Mouse (Mus musculus): ENCODE data around the gene Tmcc1. TPM values are rescaled to one million over a fixed set of nuclear protein-coding genes. Genes with fewer than 3 reads are reported as not detected.
"Not testable (repeated sequence)": the region's sequence is repeated elsewhere in the genome, so short reads cannot be mapped to it uniquely, and the experiment has no call there.

Gene Tmcc1
- total and polyA plus RNA-seq, 2 experiments from 2014 or later: 11.8 to 40.9 TPM

DNA sequence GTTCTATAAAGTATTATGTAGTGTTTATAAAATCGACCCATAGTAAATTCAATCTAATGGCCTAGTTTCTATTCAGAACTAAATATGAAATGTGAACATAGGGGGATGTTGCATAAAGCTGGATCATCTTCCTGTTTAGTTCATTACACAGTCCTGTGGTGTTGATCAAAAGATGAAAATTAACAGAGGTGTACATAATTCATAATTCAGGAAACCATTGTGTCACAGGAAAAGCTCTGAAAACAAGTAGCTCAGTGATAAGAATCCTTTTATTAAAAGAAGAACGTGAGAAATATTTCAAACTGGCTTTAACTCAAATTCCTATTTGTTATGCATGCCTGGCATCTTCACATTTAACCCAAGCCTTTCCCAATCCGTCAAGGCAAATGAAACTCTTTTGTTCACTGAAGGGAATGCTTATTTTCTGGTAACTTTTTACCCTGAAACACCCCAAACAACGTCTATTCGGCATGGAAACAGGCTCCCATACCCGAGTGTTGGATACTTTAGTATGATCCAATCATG is 121.0 kb downstream of the Tmcc1 start:
- Histone ChIP-seq H3K4me1 (ENCODE audit: insufficient read depth, low read length) (peaks cover 10% of the 10 kb centered on the region), H3K9ac (replicated peaks; ENCODE audit: low read length, poor library complexity, severe bottlenecking) (no peak overlapping the region), H3K36me3 (ENCODE audit: insufficient read depth, low read length) (no peaks in the 10 kb centered on the region), H3K4me2 (ENCODE audit: low read depth, low read length, poor library complexity, severe bottlenecking) (peak overlapping the region; percentile 18; the same call in 1 of the 2 replicates), H3K27me3 (ENCODE audit: insufficient read depth, low read length) (no peaks in the 10 kb centered on the region), H3K4me3 (ENCODE audit: low read depth, low read length) (no peak overlapping the region), H3K9me3 (ENCODE audit: low read length) (no peaks in the 10 kb centered on the region), H3K27ac (ENCODE audit: low read depth, low read length) (0 out of 2 replicates have a peak overlapping the region, but pooled peaks have one; percentile 32)
- TF ChIP-seq CTCF (IDR thresholded peaks at IDR 0.05): no peak
- no peak for DNase-seq (ENCODE audit: low spot score)
- no peak for ATAC-seq (ENCODE audit: low FRiP score)
- WGBS: 23% methylated on average over 6 of the region's 6 CpGs

DNA sequence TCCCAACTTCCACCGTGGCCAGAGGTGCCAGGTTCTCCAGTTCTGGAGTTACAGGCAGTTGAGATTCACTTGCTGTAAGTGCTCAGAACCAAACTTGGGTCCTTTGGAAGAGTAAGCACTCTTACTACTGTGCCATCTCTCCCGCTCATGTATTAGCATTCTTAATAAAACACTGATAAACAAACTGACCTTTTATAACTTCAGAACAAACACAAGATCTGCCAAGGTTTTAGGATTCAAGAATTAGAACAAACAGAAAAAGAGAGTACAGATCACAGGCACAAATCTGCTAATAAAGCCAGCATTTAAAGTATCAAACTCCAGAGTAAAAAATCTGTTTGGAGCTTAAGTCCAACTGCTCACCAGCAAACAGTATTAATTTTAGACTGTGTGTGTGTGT is 121.5 kb downstream of the Tmcc1 start:
- no peak for DNase-seq (ENCODE audit: low spot score)
- no peak overlapping the region for H3K9ac ChIP-seq (replicated peaks; ENCODE audit: low read length, poor library complexity, severe bottlenecking)
- no peak overlapping the region for H3K27ac ChIP-seq (ENCODE audit: low read depth, low read length)
- TF ChIP-seq CTCF (IDR thresholded peaks at IDR 0.05): no peak
- 84% methylated on average over 2 of the region's 2 CpGs for WGBS
- H3K36me3 ChIP-seq (ENCODE audit: insufficient read depth, low read length): no peaks in the 10 kb centered on the region
- no peak for ATAC-seq (ENCODE audit: low FRiP score)
- no peak overlapping the region for H3K4me3 ChIP-seq (ENCODE audit: low read depth, low read length)
- H3K9me3 ChIP-seq (ENCODE audit: low read length): no peaks in the 10 kb centered on the region
- H3K4me1 ChIP-seq (ENCODE audit: insufficient read depth, low read length): peaks cover 10% of the 10 kb centered on the region
- H3K4me2 ChIP-seq (ENCODE audit: low read depth, low read length, poor library complexity, severe bottlenecking): no peak overlapping the region
- H3K27me3 ChIP-seq (ENCODE audit: insufficient read depth, low read length): no peaks in the 10 kb centered on the region

DNA sequence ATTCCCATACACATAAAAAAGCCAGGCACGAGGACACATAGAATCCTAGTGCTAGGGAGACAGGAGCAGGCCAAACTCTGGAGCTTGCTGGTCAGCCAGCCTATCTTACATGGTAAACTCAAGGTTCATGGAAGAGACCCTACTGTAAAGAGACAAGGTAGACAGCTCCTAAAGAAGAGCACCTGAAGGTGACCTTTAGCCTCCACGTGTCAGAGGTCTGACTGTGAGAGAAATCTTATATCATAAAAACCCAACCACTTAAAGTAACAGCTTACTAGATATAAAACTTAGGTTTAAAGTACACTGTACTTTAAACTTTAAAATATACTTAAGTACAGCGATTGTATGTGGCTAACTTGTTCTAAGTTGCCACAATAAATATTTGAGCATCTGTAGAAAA is 122.7 kb downstream of the Tmcc1 start:
- Histone ChIP-seq H3K27me3 (ENCODE audit: insufficient read depth, low read length) (no peaks in the 10 kb centered on the region), H3K36me3 (ENCODE audit: insufficient read depth, low read length) (no peaks in the 10 kb centered on the region), H3K4me2 (ENCODE audit: low read depth, low read length, poor library complexity, severe bottlenecking) (no peak overlapping the region), H3K9me3 (ENCODE audit: low read length) (no peaks in the 10 kb centered on the region), H3K4me3 (ENCODE audit: low read depth, low read length) (no peak overlapping the region), H3K4me1 (ENCODE audit: insufficient read depth, low read length) (peaks cover 10% of the 10 kb centered on the region), H3K9ac (replicated peaks; ENCODE audit: low read length, poor library complexity, severe bottlenecking) (no peak overlapping the region), H3K27ac (ENCODE audit: low read depth, low read length) (no peak overlapping the region)
- ATAC-seq (ENCODE audit: low FRiP score) (no peak), DNase-seq (ENCODE audit: low spot score) (no peak)
- 95% methylated on average over 3 of the region's 3 CpGs for WGBS
- TF ChIP-seq CTCF (IDR thresholded peaks at IDR 0.05): no peak

DNA sequence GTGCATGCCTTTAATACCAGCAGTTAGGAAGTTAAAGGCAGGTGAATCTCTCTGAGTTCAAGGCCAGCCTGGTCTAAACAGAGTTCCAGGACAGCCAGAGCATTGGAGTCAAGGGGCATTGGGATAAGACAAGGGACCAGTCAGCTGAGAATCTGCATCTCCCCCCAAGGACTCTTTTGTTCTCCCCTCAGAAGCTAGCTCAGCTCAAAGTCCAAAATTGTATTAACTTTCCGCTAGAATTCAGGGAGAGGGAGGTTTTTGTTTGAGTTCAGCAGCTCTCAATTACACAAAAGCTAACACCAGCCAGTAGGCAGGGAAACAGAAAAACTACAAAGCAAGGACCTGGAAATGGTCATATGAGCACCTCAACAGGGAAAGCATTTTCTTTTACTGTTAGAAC is 129.8 kb downstream of the Tmcc1 start:
- DNase-seq (ENCODE audit: low spot score): no peak
- Histone ChIP-seq H3K9me3 (ENCODE audit: low read length) (no peaks in the 10 kb centered on the region), H3K4me2 (ENCODE audit: low read depth, low read length, poor library complexity, severe bottlenecking) (no peak overlapping the region), H3K4me3 (ENCODE audit: low read depth, low read length) (no peak overlapping the region), H3K27ac (ENCODE audit: low read depth, low read length) (no peak overlapping the region), H3K27me3 (ENCODE audit: insufficient read depth, low read length) (no peaks in the 10 kb centered on the region), H3K9ac (replicated peaks; ENCODE audit: low read length, poor library complexity, severe bottlenecking) (no peak overlapping the region), H3K4me1 (ENCODE audit: insufficient read depth, low read length) (no peaks in the 10 kb centered on the region), H3K36me3 (ENCODE audit: insufficient read depth, low read length) (no peaks in the 10 kb centered on the region)
- no peak for ATAC-seq (ENCODE audit: low FRiP score)
- no peak for TF ChIP-seq CTCF (IDR thresholded peaks at IDR 0.05)
- WGBS: 35% methylated on average over 1 of the region's 1 CpGs

DNA sequence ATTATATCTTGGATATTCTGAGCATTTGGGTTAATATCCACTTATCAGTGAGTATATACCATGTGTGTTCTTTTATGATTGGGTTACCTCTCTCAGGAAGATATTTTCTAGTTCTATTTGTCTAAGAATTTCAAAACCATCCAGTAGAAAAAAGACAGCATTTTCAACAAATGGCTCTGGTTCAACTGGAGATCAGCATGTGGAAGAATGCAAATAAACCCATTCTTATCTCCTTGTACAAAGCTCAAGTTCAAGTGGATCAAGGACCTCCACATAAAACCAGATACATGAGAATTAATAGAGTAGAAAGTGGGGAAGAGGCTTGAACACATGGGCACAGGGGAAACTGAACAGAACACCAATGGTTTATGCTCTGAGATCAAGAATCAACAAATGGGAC is 133.7 kb downstream of the Tmcc1 start:
- H3K4me1 ChIP-seq (ENCODE audit: insufficient read depth, low read length); ATAC-seq (ENCODE audit: low FRiP score); H3K4me3 ChIP-seq (ENCODE audit: low read depth, low read length); DNase-seq (ENCODE audit: low spot score); H3K9me3 ChIP-seq (ENCODE audit: low read length); H3K36me3 ChIP-seq (ENCODE audit: insufficient read depth, low read length); H3K27ac ChIP-seq (ENCODE audit: low read depth, low read length); H3K27me3 ChIP-seq (ENCODE audit: insufficient read depth, low read length); H3K4me2 ChIP-seq (ENCODE audit: low read depth, low read length, poor library complexity, severe bottlenecking); H3K9ac ChIP-seq (replicated peaks; ENCODE audit: low read length, poor library complexity, severe bottlenecking): not testable (repeated sequence)

DNA sequence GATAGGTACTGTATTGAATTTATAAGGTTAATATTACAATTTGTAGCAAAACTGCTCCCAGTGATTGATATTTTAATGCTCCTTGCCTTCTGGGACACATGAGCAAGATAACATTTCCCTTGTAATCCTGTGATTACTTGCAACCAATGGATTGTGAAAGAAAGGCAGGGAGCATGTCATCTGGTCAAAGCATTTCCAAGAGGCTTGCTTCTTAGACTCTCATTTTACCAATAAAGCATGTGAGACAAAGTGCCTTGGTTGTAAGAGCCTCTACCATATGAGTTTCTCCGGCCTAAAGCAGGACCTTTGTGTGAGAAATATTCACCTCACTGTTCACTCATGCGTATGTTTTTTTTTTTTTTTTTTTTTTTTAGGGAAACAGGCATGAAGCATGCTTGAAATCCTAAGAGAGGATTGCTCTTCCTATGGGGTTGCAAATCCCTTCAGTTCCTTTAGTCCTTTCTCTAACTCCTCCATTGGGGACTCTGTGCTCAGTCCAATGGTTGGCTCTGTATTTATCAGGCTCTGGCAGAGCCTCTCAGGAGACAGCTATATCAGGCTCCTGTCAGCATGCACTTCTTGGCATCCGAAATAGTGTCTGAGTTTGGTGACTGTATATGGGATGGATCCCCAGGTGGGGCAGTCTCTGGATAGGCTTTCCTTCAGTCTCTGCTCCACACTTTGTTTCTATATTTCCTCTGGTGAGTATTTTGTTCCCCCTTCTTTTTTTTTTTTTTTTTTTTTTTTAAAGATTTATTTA is 134.6 kb downstream of the Tmcc1 start:
- Histone ChIP-seq H3K27me3 (ENCODE audit: insufficient read depth, low read length) (no peaks in the 10 kb centered on the region), H3K4me1 (ENCODE audit: insufficient read depth, low read length) (peaks cover 18% of the 10 kb centered on the region), H3K9me3 (ENCODE audit: low read length) (no peaks in the 10 kb centered on the region), H3K36me3 (ENCODE audit: insufficient read depth, low read length) (no peaks in the 10 kb centered on the region), H3K27ac (ENCODE audit: low read depth, low read length) (no peak overlapping the region), H3K4me2 (ENCODE audit: low read depth, low read length, poor library complexity, severe bottlenecking) (no peak overlapping the region), H3K9ac (replicated peaks; ENCODE audit: low read length, poor library complexity, severe bottlenecking) (no peak overlapping the region), H3K4me3 (ENCODE audit: low read depth, low read length) (no peak overlapping the region)
- no peak for DNase-seq (ENCODE audit: low spot score)
- no peak for TF ChIP-seq CTCF (IDR thresholded peaks at IDR 0.05)
- WGBS: 51% methylated on average over 3 of the region's 3 CpGs
- no peak for ATAC-seq (ENCODE audit: low FRiP score)
